Mouse (Mus musculus): Measurements from ENCODE around the gene Car8. TPM values are rescaled to one million over a fixed set of nuclear protein-coding genes. Genes with fewer than 3 reads are reported as not detected.
"Not testable (repeated sequence)": the region's sequence is repeated elsewhere in the genome, so short reads cannot be mapped to it uniquely, and the experiment has no call there.

Car8 gene
- polyA plus RNA-seq, 1 experiment: 358 TPM

DNA sequence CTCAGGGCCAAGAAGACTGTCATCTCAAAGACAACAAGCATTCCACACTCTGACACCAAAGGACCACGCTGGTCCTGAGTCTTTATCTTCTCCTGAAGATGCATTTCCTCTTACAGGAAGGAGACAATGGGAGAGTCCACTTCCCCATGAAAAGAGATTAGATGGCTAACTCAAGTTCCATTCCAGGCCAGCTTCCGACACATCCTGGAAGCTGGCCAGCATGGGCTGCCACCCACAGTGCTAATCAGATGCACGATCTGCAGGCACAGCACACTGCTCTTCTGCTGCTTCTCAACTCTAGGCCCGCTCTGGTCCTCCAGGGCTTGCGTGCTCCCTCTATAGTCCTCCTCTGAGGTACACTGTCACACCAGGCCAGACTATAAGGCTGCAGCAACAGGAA lies 40.8 kb downstream of the Car8 start:
- TF ChIP-seq POLR2A (IDR thresholded peaks at IDR 0.05; ENCODE audit: borderline replicate concordance, insufficient read depth, low read length) (no peak), CTCF (IDR thresholded peaks at IDR 0.05; ENCODE audit: borderline replicate concordance, insufficient read depth, low read depth, low read length) (no peak)
- DNase-seq: no peak
- WGBS: 18% methylated on average over 5 of the region's 5 CpGs

DNA sequence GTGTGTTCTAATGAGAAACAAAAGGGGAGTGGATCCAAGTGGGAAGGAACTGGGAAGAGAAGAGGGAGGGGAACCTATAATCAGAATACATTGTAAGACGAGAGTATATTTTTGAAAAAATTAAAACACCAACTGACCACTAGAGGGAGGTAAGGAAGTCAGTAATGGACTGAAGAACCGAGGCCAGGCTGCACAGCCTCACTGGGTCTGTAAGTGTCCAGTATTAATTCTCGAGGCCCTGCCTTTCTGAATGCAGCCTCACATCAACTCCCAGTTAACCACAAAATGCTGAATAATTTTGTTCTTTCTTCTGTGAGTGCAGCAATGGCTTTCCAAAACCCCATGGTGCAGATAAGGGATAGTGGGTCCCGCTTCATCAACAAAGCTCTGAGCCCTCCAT lies 48.4 kb downstream of the Car8 start:
- Histone ChIP-seq H3K27ac (ENCODE audit: insufficient read depth, low read length) (no peak overlapping the region), H3K4me3 (replicated peaks; ENCODE audit: insufficient read depth, low read depth, low read length) (no peak overlapping the region), H3K4me1 (ENCODE audit: control insufficient read depth, insufficient read depth, low read length) (no peaks in the 10 kb centered on the region), H3K27me3 (ENCODE audit: control insufficient read depth, insufficient read depth, low read length) (no peaks in the 10 kb centered on the region)
- no peak for DNase-seq
- WGBS: 67% methylated on average over 4 of the region's 4 CpGs
- TF ChIP-seq CTCF (IDR thresholded peaks at IDR 0.05; ENCODE audit: borderline replicate concordance, insufficient read depth, low read depth, low read length) (0 out of 2 replicates have a peak, but pooled peaks have one; percentile 6), POLR2A (IDR thresholded peaks at IDR 0.05; ENCODE audit: borderline replicate concordance, insufficient read depth, low read length) (no peak)

More for the DNA sequence above, 40.8 kb downstream of the Car8 start:
- no peaks in the 10 kb centered on the region for H3K27me3 ChIP-seq (ENCODE audit: control insufficient read depth, insufficient read depth, low read length)
- no peak overlapping the region for H3K27ac ChIP-seq (ENCODE audit: insufficient read depth, low read length)
- no peaks in the 10 kb centered on the region for H3K4me1 ChIP-seq (ENCODE audit: control insufficient read depth, insufficient read depth, low read length)
- no peak overlapping the region for H3K4me3 ChIP-seq (replicated peaks; ENCODE audit: insufficient read depth, low read depth, low read length)

DNA sequence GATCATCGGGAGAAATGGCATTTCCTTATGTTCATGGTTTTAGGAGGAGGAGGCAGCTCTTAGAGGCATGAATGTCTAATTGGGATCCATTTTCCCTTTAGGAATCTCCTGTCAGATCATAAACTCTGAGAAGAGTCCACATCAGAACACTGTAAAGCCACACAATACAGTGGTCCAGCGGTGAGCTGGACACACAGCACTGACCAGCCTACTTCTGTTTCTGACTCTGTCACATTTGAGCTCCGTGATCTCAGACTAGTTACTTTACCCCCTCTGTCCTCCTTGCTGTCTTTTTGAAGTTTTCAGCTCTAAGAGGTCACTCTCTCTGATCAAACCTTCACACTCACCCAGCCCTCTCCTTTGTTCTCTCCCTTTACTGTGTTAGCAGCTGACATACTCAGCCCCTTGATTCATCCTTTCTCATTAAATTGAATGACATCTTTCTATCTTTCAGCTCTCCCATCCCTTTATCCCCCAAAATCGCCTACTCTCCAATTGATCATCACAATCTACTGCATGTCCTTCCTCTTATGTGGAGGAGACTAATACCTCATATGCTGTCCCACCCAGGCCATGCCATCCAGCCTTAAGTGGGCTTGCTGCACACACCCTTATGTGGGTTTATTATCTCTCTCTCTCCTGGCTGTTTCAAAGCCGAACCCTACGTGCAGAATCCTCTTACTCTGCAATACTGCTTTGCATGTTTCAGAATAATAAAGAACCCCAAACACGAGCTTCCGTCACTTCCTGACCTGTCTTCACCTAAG lies 51.7 kb downstream of the Car8 start:
- WGBS: 76% methylated on average over 8 of the region's 8 CpGs
- DNase-seq: no peak
- Histone ChIP-seq H3K27ac (ENCODE audit: insufficient read depth, low read length) (no peak overlapping the region), H3K27me3 (ENCODE audit: control insufficient read depth, insufficient read depth, low read length) (no peaks in the 10 kb centered on the region), H3K4me1 (ENCODE audit: control insufficient read depth, insufficient read depth, low read length) (no peaks in the 10 kb centered on the region), H3K4me3 (replicated peaks; ENCODE audit: insufficient read depth, low read depth, low read length) (no peak overlapping the region)
- TF ChIP-seq POLR2A (IDR thresholded peaks at IDR 0.05; ENCODE audit: borderline replicate concordance, insufficient read depth, low read length) (no peak), CTCF (IDR thresholded peaks at IDR 0.05; ENCODE audit: borderline replicate concordance, insufficient read depth, low read depth, low read length) (no peak)

DNA sequence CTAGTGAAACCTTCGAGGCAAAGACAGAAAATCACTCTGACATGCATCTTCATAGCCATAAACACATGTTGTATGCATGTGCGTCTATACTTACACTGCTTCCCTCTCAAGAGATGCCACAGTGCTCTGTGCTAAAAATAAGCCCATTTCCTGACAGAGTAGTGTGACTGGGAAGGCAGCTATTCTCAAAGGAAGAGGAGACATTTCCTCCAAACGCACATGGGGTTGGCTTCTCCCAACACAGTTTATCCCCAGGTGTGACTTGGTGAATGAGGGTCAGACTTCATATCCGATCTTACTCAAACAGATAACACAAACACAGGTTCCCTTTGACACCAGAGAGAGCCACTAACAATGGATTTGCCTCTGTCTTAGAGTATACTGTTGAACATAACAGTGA lies 58.3 kb downstream of the Car8 start:
- no peak for DNase-seq
- Histone ChIP-seq H3K27me3 (ENCODE audit: control insufficient read depth, insufficient read depth, low read length) (no peaks in the 10 kb centered on the region), H3K27ac (ENCODE audit: insufficient read depth, low read length) (no peak overlapping the region), H3K4me1 (ENCODE audit: control insufficient read depth, insufficient read depth, low read length) (no peaks in the 10 kb centered on the region), H3K4me3 (replicated peaks; ENCODE audit: insufficient read depth, low read depth, low read length) (no peak overlapping the region)
- WGBS: 83% methylated on average over 4 of the region's 4 CpGs
- TF ChIP-seq CTCF (IDR thresholded peaks at IDR 0.05; ENCODE audit: borderline replicate concordance, insufficient read depth, low read depth, low read length) (no peak), POLR2A (IDR thresholded peaks at IDR 0.05; ENCODE audit: borderline replicate concordance, insufficient read depth, low read length) (no peak)

DNA sequence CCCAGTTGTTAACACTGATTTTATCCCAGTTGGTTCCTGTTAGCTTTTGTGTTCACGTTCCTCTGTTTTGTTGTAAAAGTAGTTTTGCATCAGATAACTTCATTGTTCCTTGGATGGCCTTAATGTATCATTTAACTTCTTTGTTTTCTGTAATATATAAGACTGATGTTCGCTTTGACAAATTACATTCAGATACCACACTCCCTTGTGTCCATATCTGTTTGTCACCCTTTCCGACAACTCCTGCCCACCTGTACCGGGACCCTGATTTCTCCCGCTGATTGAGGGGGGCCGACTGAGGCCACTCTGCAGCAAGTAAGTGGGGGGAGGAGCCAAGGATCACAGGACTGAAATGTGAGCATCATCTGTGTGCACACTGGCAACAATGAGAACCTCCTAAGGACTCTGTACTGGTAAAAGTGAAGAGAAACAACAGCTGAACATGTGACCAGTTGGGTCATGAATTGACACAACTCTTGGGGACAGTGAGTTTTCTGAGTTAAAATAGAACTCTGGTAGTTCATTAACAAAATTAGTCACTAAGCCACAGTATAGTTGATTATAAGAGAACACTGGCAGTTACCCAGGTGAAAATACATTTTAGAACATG lies 84.1 kb downstream of the Car8 start:
- 79% methylated on average over 6 of the region's 6 CpGs for WGBS
- no peaks in the 10 kb centered on the region for H3K27me3 ChIP-seq (ENCODE audit: control insufficient read depth, insufficient read depth, low read length)
- H3K4me1 ChIP-seq (ENCODE audit: control insufficient read depth, insufficient read depth, low read length): no peaks in the 10 kb centered on the region
- H3K4me3 ChIP-seq (replicated peaks; ENCODE audit: insufficient read depth, low read depth, low read length): no peak overlapping the region
- H3K27ac ChIP-seq (ENCODE audit: insufficient read depth, low read length): no peak overlapping the region
- TF ChIP-seq CTCF (IDR thresholded peaks at IDR 0.05; ENCODE audit: borderline replicate concordance, insufficient read depth, low read depth, low read length) (no peak), POLR2A (IDR thresholded peaks at IDR 0.05; ENCODE audit: borderline replicate concordance, insufficient read depth, low read length) (no peak)
- DNase-seq: no peak

DNA sequence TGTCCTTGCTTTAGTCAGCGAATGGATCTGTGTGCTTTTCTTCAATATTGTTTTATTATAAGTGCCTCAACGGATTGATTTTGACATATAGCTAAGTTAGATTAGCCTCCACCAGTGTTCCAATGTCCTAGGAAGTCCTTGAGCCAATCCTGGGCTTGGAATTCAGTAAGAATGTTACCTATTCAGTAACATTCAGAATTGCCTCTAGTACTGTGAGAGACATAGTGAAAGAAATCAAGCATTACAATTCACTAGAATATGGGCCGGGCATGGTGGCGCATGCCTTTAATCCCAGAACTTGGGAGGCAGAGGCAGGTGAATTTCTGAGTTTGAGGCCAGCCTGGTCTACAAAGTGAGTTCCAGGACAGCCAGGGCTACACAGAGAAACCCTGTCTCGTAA lies 84.9 kb downstream of the Car8 start:
- H3K27ac ChIP-seq (ENCODE audit: insufficient read depth, low read length); H3K4me3 ChIP-seq (replicated peaks; ENCODE audit: insufficient read depth, low read depth, low read length); H3K27me3 ChIP-seq (ENCODE audit: control insufficient read depth, insufficient read depth, low read length); H3K4me1 ChIP-seq (ENCODE audit: control insufficient read depth, insufficient read depth, low read length); DNase-seq: not testable (repeated sequence)
- WGBS: 88% methylated on average over 5 of the region's 5 CpGs

DNA sequence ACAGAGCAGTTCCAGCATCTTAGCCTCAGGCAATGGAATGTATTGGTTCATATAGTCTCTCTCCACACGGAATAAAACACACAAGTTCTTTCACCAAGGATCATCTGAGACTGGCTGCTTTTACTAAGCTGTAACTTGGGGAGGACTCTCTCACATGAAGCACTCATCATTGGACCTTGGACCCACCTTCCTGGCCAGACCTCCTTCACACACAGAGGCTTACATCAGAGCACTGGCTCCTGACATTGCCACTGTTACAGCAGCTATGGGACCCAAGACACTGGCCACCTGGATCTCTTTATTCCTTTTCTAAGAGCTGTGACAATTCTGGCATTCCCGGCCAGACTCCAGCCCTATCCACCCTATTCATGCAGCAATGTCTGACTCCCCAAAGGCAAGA lies 101.4 kb downstream of the Car8 start:
- no peaks in the 10 kb centered on the region for H3K4me1 ChIP-seq (ENCODE audit: control insufficient read depth, insufficient read depth, low read length)
- H3K4me3 ChIP-seq (replicated peaks; ENCODE audit: insufficient read depth, low read depth, low read length): no peak overlapping the region
- H3K27me3 ChIP-seq (ENCODE audit: control insufficient read depth, insufficient read depth, low read length): no peaks in the 10 kb centered on the region
- TF ChIP-seq CTCF (IDR thresholded peaks at IDR 0.05; ENCODE audit: borderline replicate concordance, insufficient read depth, low read depth, low read length) (no peak), POLR2A (IDR thresholded peaks at IDR 0.05; ENCODE audit: borderline replicate concordance, insufficient read depth, low read length) (no peak)
- no peak overlapping the region for H3K27ac ChIP-seq (ENCODE audit: insufficient read depth, low read length)
- WGBS: 94% methylated on average over 2 of the region's 2 CpGs
- DNase-seq: no peak

DNA sequence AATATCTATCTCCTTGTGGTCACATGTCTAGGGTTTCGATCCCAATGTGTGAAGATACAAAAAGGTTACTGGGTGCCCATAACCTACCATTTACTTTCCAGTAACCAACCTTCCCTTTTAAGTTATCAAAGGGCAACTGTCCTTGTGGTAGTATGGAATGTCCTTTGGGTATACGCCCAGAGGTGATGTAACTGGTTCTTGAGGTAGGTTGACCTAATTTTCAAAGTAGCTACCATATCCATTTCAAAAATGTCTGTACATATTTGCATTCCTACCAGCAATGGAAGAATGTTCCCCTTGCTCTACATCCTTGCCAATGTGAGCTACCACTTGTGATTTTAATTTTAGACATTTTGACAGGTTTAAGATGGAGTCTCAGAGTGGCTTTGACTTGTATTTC lies 106.8 kb downstream of the Car8 start:
- no peaks in the 10 kb centered on the region for H3K4me1 ChIP-seq (ENCODE audit: control insufficient read depth, insufficient read depth, low read length)
- TF ChIP-seq POLR2A (IDR thresholded peaks at IDR 0.05; ENCODE audit: borderline replicate concordance, insufficient read depth, low read length) (no peak), CTCF (IDR thresholded peaks at IDR 0.05; ENCODE audit: borderline replicate concordance, insufficient read depth, low read depth, low read length) (no peak)
- H3K27me3 ChIP-seq (ENCODE audit: control insufficient read depth, insufficient read depth, low read length): no peaks in the 10 kb centered on the region
- 97% methylated on average over 2 of the region's 2 CpGs for WGBS
- DNase-seq: no peak
- no peak overlapping the region for H3K4me3 ChIP-seq (replicated peaks; ENCODE audit: insufficient read depth, low read depth, low read length)
- H3K27ac ChIP-seq (ENCODE audit: insufficient read depth, low read length): no peak overlapping the region

All from cerebellum, adult 2 months (tissue).